Mouse (Mus musculus) lung, embryonic 14.5 days (tissue): Measurements from ENCODE around the gene Tgfb1i1. TPM values are rescaled to one million over a fixed set of nuclear protein-coding genes. Genes with fewer than 3 reads are reported as not detected.

Experiments used
- ATAC-seq: fragments of 200-750 bp; cut with Nextera tagmentation; 2 replicates; pipeline ENCODE4 v1.8.0; 2017; ENCODE audit warnings: mild to moderate bottlenecking, moderate TSS enrichment, moderate library complexity; ENCODE audit not compliant: insufficient read depth
- DNase-seq: peaks from one replicate; pipeline ENCODE4 v3.0.0-alpha.2; 2015
- H3K27ac ChIP-seq: fragments of 300-500 bp; sonication (generic); 2 replicates; pipeline ENCODE4 v1.5.1; 2014; ENCODE audit warnings: low read depth, mild to moderate bottlenecking, moderate library complexity
- H3K27me3 ChIP-seq: fragments of 300-500 bp; sonication (generic); 2 replicates; pipeline ENCODE4 v1.6.1; 2014; ENCODE audit warnings: low read length, control low read depth; ENCODE audit not compliant: insufficient read depth
- H3K36me3 ChIP-seq: fragments of 300-500 bp; sonication (generic); 2 replicates; pipeline ENCODE4 v1.6.1; 2014; ENCODE audit warnings: control low read depth; ENCODE audit not compliant: insufficient read depth
- H3K4me1 ChIP-seq: fragments of 300-500 bp; sonication (generic); 2 replicates; pipeline ENCODE4 v1.6.1; 2014; ENCODE audit warnings: antibody characterized with exemption, control low read depth; ENCODE audit not compliant: insufficient read depth
- H3K4me2 ChIP-seq: fragments of 300-500 bp; sonication (generic); 2 replicates; pipeline ENCODE4 v1.6.1; 2014; ENCODE audit warnings: mild to moderate bottlenecking
- H3K4me3 ChIP-seq: fragments of 300-500 bp; sonication (generic); 2 replicates; pipeline ENCODE4 v1.5.1; 2014; ENCODE audit warnings: low read depth, low read length
- H3K9ac ChIP-seq: fragments of 300-500 bp; sonication (generic); 2 replicates; pipeline ENCODE4 v1.6.1; 2014
- H3K9me3 ChIP-seq: fragments of 300-500 bp; sonication (generic); 2 replicates; pipeline ENCODE4 v1.6.1; 2016; ENCODE audit warnings: low read depth, low read length, control low read depth
- CTCF ChIP-seq: IDR thresholded peaks from 2 replicates; pipeline ENCODE4 v1.5.1; 2016; ENCODE audit warnings: antibody characterized with exemption, low read depth
- WGBS: fragments of 180-500 bp; shearing (Covaris S2); extraction: QIAGEN DNeasy Blood & Tissue Kit; methylation state at CpG from one replicate; pipeline ENCODE4 v1.1.7; 2014; 5-methylcytosine and 5-hydroxymethylcytosine counted together
- polyA plus RNA-seq: library from polyadenylated mRNA; unstranded; fragments of >200 nt; fragmentation: Nextera tagmentation; extraction: Ambion mirVana; gene quantifications from 2 replicates; pipeline ENCODE4 v1.2.1, GENCODE M21; 2014

Tgfb1i1 gene
- polyA plus RNA-seq, 1 experiment from 2014 or later, result 141 TPM

DNA sequence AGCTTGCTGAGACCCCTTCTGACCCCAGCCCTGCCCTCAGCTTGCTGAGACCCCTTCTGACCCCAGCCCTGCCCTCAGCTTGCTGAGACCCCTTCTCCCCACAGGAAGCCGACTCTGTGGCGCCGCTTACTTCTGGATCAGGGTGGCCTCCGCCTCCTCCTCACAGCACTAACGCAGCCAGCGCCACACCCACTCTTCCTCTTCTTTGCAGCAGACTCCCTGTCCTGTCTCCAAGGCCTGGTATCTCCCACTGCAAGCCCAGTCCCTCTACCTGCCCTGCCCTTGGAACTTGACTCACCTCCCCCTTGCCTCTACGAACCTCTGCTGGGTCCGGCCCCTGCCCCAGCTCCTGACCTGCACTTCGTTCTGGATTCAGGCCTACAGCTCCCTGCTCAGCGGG, 2.7 kb upstream of the Tgfb1i1 start:
- Histone ChIP-seq H3K9me3 (no peaks in the 10 kb centered on the region), H3K27ac (no peak overlapping the region), H3K4me3 (no peak overlapping the region), H3K4me1 (peaks cover 15% of the 10 kb centered on the region), H3K9ac (no peak overlapping the region), H3K36me3 (peaks cover 57% of the 10 kb centered on the region), H3K27me3 (no peaks in the 10 kb centered on the region), H3K4me2 (no peak overlapping the region)
- 66% methylated on average over 10 of the region's 10 CpGs for WGBS
- no peak for ATAC-seq
- DNase-seq, result no peak
- no peak for TF ChIP-seq CTCF

DNA sequence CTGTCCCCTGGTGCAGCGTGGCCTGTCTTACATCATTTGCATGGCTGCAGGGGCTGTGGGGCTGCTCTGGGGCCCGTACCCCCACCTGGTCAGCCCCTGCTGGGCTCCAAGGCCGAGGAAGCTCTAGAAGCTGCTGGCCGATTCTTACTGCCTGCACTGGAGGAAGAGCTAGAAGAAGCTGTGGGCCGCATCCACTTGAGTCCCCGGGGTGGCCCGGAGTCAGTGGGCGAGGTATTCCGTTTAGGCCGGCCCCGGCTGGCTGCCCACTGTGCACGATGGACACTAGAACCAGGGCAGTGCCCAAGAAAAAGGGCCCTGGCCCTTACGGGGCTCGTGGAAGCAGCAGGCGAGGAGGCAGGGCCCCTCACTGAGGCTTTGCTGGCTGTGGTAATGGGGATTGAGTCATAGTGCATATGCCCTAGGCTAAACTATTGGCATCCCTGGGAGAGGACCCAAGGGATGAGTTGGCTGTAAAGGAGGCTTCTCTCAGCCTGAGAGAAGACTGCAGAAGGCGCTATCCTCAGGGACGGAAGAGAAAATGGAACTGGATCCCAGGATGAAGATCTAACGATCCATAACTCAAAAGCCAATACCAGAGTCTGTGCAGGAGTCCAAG, 2.1 kb upstream of the Tgfb1i1 start:
- Histone ChIP-seq H3K4me2 (no peak overlapping the region), H3K9ac (no peak overlapping the region), H3K36me3 (peaks cover 60% of the 10 kb centered on the region), H3K27me3 (no peaks in the 10 kb centered on the region), H3K9me3 (no peaks in the 10 kb centered on the region), H3K27ac (no peak overlapping the region), H3K4me3 (no peak overlapping the region), H3K4me1 (peaks cover 10% of the 10 kb centered on the region)
- no peak for DNase-seq
- no peak for ATAC-seq
- TF ChIP-seq CTCF, result no peak
- 87% methylated on average over 18 of the region's 18 CpGs for WGBS

DNA sequence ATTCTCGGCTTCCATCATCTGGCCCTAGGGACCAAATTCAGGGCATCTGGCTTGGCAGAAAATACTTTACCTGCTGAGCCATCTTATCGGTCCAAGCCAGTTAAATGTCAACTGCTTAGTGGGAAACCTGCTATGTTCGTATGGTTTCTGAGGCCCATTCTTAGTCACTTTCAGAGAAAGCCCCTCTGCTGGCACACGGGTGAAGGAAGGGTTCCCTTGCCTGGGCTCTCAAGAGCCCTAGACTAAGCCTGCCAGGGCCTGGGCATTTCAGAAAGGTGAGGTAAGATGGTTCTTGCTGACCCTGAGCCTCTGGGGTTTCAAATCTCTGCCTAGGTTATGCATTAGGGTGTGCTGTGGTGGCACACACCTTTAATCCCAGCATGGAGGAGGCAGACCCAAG, 1.1 kb upstream of the Tgfb1i1 start:
- no peak for TF ChIP-seq CTCF
- ATAC-seq (no peak), DNase-seq (no peak)
- Histone ChIP-seq H3K4me3 (no peak overlapping the region), H3K9ac (peak overlapping the region; percentile 74; the same call in 1 of the 2 replicates), H3K9me3 (no peaks in the 10 kb centered on the region), H3K4me2 (peak overlapping the region; percentile 73), H3K27me3 (no peaks in the 10 kb centered on the region), H3K36me3 (peaks cover 59% of the 10 kb centered on the region), H3K27ac (peak overlapping the region; percentile 96), H3K4me1 (peaks cover 9% of the 10 kb centered on the region)
- WGBS, result 87% methylated on average over 4 of the region's 4 CpGs

DNA sequence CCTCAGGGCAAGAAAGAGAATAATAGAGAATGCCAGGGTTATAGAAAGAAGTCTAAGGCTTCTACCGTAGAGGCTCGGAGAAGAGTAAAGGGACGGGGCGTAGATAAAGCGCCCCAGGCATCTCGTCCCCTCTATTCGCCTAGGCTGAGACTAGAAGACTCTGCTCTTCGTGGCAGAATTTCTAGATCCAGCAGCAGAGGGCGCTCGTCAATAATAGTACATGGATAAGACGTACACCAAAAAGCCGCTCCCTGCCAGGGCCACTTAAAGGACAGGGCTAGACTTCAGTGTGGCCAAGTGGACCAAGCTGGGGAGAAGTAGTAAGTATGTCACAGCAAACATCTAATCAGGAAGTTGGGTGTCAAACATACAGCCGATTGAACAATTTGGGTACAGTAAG, 831 bp downstream of the Tgfb1i1 start:
- H3K36me3 ChIP-seq, result peaks cover 58% of the 10 kb centered on the region

DNA sequence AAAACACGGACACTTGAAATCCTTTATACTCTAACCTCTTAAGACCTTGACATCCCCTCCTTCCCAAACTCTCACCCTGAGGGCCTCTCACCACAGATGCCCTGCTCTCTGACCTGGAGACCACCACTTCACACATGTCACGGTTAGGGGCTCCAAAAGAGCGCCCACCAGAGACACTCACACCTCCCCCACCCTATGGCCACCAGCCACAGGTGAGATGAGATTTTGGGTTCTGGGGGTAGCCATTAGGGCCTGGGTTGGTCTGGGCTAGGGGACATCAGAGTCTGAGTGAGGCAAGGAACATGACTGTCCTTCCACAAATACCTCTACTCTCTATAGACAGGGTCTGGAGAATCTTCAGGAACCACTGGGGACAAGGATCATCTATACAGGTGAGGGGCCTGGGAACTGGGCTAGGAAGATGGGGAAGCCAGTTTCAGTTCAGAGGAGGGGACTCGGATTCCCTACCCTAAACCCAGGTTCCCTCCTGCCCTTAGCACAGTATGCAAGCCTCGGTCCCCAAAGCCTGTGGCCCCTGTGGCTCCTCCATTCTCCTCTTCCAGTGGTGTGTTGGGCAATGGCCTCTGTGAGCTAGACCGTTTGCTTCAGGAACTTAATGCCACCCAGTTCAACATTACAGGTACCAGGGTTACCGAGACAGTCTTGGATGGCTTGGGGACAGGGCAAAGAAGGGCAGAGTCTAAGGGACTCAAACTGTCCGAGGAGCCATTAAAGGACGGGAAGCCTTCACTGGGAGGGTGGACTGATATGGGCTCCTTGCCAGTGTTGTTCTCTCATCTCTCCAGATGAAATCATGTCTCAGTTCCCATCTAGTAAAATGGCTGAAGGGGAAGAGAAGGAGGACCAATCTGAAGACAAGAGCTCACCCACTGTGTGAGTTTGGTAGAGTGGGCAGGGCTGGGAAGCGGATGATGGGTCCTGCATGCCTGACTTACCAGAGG, 1.8 kb downstream of the Tgfb1i1 start:
- no peak for ATAC-seq
- no peak for TF ChIP-seq CTCF
- Histone ChIP-seq H3K27me3 (no peaks in the 10 kb centered on the region), H3K4me2 (peak overlapping the region; percentile 73), H3K9me3 (no peaks in the 10 kb centered on the region), H3K36me3 (peaks cover 59% of the 10 kb centered on the region), H3K9ac (peak overlapping the region; percentile 74), H3K4me1 (peaks cover 13% of the 10 kb centered on the region), H3K4me3 (peak overlapping the region; percentile 54), H3K27ac (no peak overlapping the region)
- WGBS, result 73% methylated on average over 10 of the region's 10 CpGs
- DNase-seq, result no peak

More for the DNA sequence above, 831 bp downstream of the Tgfb1i1 start:
- H3K4me1 ChIP-seq, result peaks cover 13% of the 10 kb centered on the region
- no peaks in the 10 kb centered on the region for H3K9me3 ChIP-seq
- 1% methylated on average over 13 of the region's 13 CpGs for WGBS
- peak overlapping the region; percentile 54 for H3K4me3 ChIP-seq
- TF ChIP-seq CTCF, result peak; percentile 80
- no peaks in the 10 kb centered on the region for H3K27me3 ChIP-seq
- peak; percentile 99 for DNase-seq
- peak overlapping the region; percentile 73 for H3K4me2 ChIP-seq
- peak overlapping the region; percentile 96 for H3K27ac ChIP-seq
- H3K9ac ChIP-seq, result peak overlapping the region; percentile 74
- peak; percentile 84 for ATAC-seq

DNA sequence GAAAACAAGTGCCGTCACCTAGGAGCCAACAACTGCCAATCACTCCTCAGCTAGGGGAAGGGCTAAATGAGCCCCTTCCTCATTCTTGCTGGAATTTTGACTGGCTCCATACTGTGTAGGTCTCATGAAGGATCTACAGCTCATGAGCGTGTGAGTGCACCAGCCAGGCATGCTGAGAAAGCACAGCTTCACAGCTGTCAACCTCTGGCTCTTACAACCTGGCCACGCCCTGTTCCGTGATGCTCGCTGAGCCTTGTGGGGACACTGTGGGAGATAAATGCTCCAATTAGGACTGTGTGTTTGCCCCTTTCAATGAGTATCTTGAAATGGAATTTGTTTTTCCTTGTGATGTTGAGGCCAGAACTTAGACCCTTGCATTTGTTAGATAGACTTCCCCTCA, 3.4 kb downstream of the Tgfb1i1 start:
- no peak for DNase-seq
- WGBS, result 82% methylated on average over 5 of the region's 5 CpGs
- Histone ChIP-seq H3K27me3 (no peaks in the 10 kb centered on the region), H3K36me3 (peaks cover 58% of the 10 kb centered on the region), H3K9ac (no peak overlapping the region), H3K27ac (no peak overlapping the region), H3K4me3 (no peak overlapping the region), H3K9me3 (no peaks in the 10 kb centered on the region), H3K4me2 (no peak overlapping the region), H3K4me1 (peaks cover 13% of the 10 kb centered on the region)
- no peak for ATAC-seq
- TF ChIP-seq CTCF, result no peak

DNA sequence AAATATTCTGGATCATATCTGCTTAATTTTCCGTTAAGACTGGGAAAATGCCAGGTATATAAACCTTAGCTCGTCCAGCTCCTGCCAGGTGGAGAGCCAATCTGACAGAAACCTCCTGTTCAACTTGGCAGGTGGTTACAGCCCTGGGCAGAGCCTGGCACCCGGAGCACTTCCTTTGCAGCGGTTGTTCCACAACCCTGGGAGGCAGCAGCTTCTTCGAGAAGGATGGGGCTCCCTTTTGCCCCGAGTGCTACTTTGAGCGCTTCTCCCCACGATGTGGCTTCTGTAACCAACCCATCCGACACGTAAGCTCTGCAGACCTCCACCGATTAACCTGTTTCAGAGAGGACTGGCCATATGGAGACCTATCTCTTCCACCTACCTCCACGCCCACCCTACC, 5.3 kb downstream of the Tgfb1i1 start:
- WGBS, result 49% methylated on average over 12 of the region's 12 CpGs
- Histone ChIP-seq H3K9ac (peak overlapping the region; percentile 32; the same call in 1 of the 2 replicates), H3K27me3 (no peaks in the 10 kb centered on the region), H3K4me2 (peak overlapping the region; percentile 52), H3K9me3 (no peaks in the 10 kb centered on the region), H3K4me3 (peak overlapping the region; percentile 17; the same call in 1 of the 2 replicates), H3K27ac (no peak overlapping the region), H3K36me3 (peaks cover 55% of the 10 kb centered on the region), H3K4me1 (peaks cover 9% of the 10 kb centered on the region)
- DNase-seq (no peak), ATAC-seq (no peak)
- TF ChIP-seq CTCF, result no peak
